Comparison of ENCODE assay signal across 22 mouse cellular contexts in the genomic region with DNA sequence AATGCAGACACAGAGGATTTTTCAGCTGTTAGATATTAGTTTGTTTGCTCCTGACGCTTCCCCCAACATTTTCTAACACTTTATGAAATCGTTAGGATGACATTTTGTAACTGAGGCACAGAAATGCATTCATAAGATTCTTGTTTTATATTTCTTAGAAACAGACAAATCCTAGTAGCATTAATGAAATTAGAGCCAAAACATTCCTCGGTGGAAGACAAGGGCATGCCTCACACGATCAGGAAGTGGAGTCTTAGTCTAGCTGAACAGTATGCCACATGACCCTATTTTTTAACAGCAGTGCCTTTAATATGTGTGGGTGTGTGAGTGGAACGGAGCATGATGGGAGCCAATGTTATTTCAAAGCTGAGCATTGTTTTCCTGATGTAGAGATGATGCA.
DNase-seq lines count a peak whose midpoint lies in the region; ATAC-seq and TF ChIP-seq lines count a peak whose summit lies in the region.
"Had no signal": no experiment of that assay in that cellular context is flagged by ENCODE, and none has a peak within 500 bp of the region (broad histone marks: within the 10 kb centered on the region; RNA-seq: fewer than 3 reads in every experiment).

No protein-coding gene starts in this region.

- peak; percentile 53 for DNase-seq in kidney, postnatal 0 days (ENCODE audit: low spot score)
- DNase-seq in kidney, postnatal 10 days: no peak
- DNase-seq in Muller cell, postnatal 12 days (ENCODE audit: inconsistent ontology term): peak; percentile 51
- DNase-seq in cerebellum, postnatal 4 days (ENCODE audit: low spot score in 2 of 2): no peak
- DNase-seq in cerebellum, adult 9-10 months: no peak
- DNase-seq: adrenal gland, adult 8-10 months; adrenal gland, postnatal 14 days; adrenal gland, postnatal 36 days; cerebellum, adult 11-12 months; cerebellum, adult 2 months; cerebellum, adult 9-11 months; cerebellum, postnatal 14 days; cerebellum, postnatal 36 days; forebrain, postnatal 0 days had no signal

- no peak overlapping the region for H3K27ac ChIP-seq in kidney, postnatal 0 days
- H3K27ac ChIP-seq in embryonic fibroblast, embryonic 13.5 days (ENCODE audit: insufficient read depth, low read length): peak overlapping the region; percentile 18; the same call in 1 of the 2 replicates
- H3K27ac ChIP-seq: embryonic facial prominence, embryonic 10.5 days; embryonic facial prominence, embryonic 12.5 days; forebrain, embryonic 13.5 days; forebrain, embryonic 15.5 days had no signal

- no peak overlapping the region for H3K9ac ChIP-seq in kidney, postnatal 0 days (ENCODE audit: low read depth, low read length)
- H3K9ac ChIP-seq: embryonic facial prominence, embryonic 12.5 days; forebrain, embryonic 13.5 days; forebrain, embryonic 15.5 days; forebrain, postnatal 0 days had no signal

- TF ChIP-seq POLR2A in embryonic fibroblast, embryonic 13.5 days (IDR thresholded peaks at IDR 0.05; ENCODE audit: low read depth, low read length): no peak

- no peaks in the 10 kb centered on the region for H3K27me3 ChIP-seq in kidney, postnatal 0 days (ENCODE audit: insufficient read depth, low read length)
- H3K27me3 ChIP-seq: embryonic facial prominence, embryonic 12.5 days; forebrain, embryonic 13.5 days; forebrain, embryonic 15.5 days; Patski had no signal

- TF ChIP-seq CTCF in kidney, postnatal 0 days (IDR thresholded peaks at IDR 0.05; ENCODE audit: low read depth): no peak
- TF ChIP-seq CTCF in embryonic fibroblast, embryonic 13.5 days (IDR thresholded peaks at IDR 0.05; ENCODE audit: borderline replicate concordance, insufficient read depth, low read length): no peak

- no peak overlapping the region for H3K4me3 ChIP-seq in kidney, postnatal 0 days (replicated peaks; ENCODE audit: low read depth, low read length)
- no peak overlapping the region for H3K4me3 ChIP-seq in embryonic fibroblast, embryonic 13.5 days (ENCODE audit: insufficient read depth, low read length)
- H3K4me3 ChIP-seq: embryonic facial prominence, embryonic 10.5 days; embryonic facial prominence, embryonic 12.5 days; erythroblast, embryonic 14.5 days; forebrain, embryonic 13.5 days; forebrain, embryonic 15.5 days had no signal

- WGBS in kidney, postnatal 0 days: 48% methylated on average over 5 of the region's 5 CpGs

- H3K4me1 ChIP-seq in kidney, postnatal 0 days (replicated peaks; ENCODE audit: insufficient read depth, low read length): no peaks in the 10 kb centered on the region
- no peaks in the 10 kb centered on the region for H3K4me1 ChIP-seq in embryonic fibroblast, embryonic 13.5 days (ENCODE audit: control insufficient read depth, insufficient read depth, low read length)
- H3K4me1 ChIP-seq: embryonic facial prominence, embryonic 10.5 days; embryonic facial prominence, embryonic 12.5 days; forebrain, embryonic 13.5 days; forebrain, embryonic 15.5 days had no signal

- H3K36me3 ChIP-seq in kidney, postnatal 0 days (ENCODE audit: insufficient read depth, low read length): no peaks in the 10 kb centered on the region
- H3K36me3 ChIP-seq: embryonic facial prominence, embryonic 10.5 days; embryonic facial prominence, embryonic 12.5 days; forebrain, embryonic 15.5 days had no signal

- no peak overlapping the region for H3K4me2 ChIP-seq in kidney, postnatal 0 days (ENCODE audit: low read length)
- H3K4me2 ChIP-seq: embryonic facial prominence, embryonic 12.5 days; forebrain, embryonic 13.5 days; forebrain, embryonic 15.5 days had no signal

- 0 out of 2 replicates have a peak, but pooled peaks have one; percentile 29 for ATAC-seq in kidney, postnatal 0 days (replicated peaks; ENCODE audit: low FRiP score, low read depth)
- ATAC-seq: activated CD4-positive, CD25-positive, alpha-beta regulatory T cell, adult 4 months; forebrain, embryonic 13.5 days; forebrain, embryonic 15.5 days; forebrain, postnatal 0 days; Patski had no signal

- no peaks in the 10 kb centered on the region for H3K9me3 ChIP-seq in kidney, postnatal 0 days (replicated peaks; ENCODE audit: low read length)
- H3K9me3 ChIP-seq: forebrain, embryonic 13.5 days; forebrain, embryonic 15.5 days had no signal

Comparison
In these comparisons a context has a peak if more than half of its experiments do, and no peak if none do; other contexts are left out.
1. DNase-seq: peak in kidney, postnatal 0 days (single experiment) and Muller cell, postnatal 12 days (single experiment); none in kidney, postnatal 10 days (single experiment), cerebellum, postnatal 4 days (0 of 2) and cerebellum, adult 9-10 months (single experiment).